Mouse (Mus musculus): ENCODE measurements around the gene Ube2m. TPM values are rescaled to one million over a fixed set of nuclear protein-coding genes. Genes with fewer than 3 reads are reported as not detected.

Gene Ube2m
- polyA plus RNA-seq, 1 experiment, result 195 TPM

DNA sequence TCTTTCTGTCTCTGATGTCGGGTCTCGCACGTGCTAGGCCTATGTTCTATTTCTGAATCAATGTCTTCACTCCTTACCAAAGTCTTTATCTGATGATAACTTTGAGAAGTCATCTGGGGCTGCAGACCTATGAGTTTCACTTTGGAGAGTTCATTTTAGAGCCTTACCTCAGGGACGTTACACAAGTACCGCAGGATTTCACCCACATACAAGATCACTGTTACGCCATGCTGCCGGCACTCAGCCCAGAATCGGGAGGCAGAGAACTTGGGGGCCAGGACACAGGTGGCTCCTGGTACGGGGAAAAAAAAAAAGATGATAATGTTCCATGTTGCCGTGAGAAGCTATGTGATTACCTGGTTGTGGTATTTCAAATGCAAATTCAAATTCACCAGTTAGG is 44.9 kb downstream of the Ube2m start:
- Histone ChIP-seq H3K4me1 (ENCODE audit: control insufficient read depth, insufficient read depth, low read length) (no peaks in the 10 kb centered on the region), H3K9me3 (replicated peaks; ENCODE audit: control insufficient read depth, insufficient read depth, low read length, poor library complexity, severe bottlenecking) (no peaks in the 10 kb centered on the region), H3K9ac (ENCODE audit: low read depth, poor library complexity, severe bottlenecking) (no peak overlapping the region), H3K27me3 (ENCODE audit: control insufficient read depth, insufficient read depth, low read length, poor library complexity, severe bottlenecking) (no peaks in the 10 kb centered on the region), H3K27ac (ENCODE audit: insufficient read depth, low read length) (no peak overlapping the region), H3K36me3 (ENCODE audit: control insufficient read depth, insufficient read depth, low read length, poor library complexity, severe bottlenecking) (no peaks in the 10 kb centered on the region), H3K4me3 (ENCODE audit: low read depth, low read length) (no peak overlapping the region)
- no peak for TF ChIP-seq CTCF (IDR thresholded peaks at IDR 0.05; ENCODE audit: low read depth, low read length)
- TF ChIP-seq POLR2A (IDR thresholded peaks at IDR 0.05; ENCODE audit: insufficient read depth, low read length), result no peak
- no peak for TF ChIP-seq EP300 (IDR thresholded peaks at IDR 0.05; ENCODE audit: insufficient read depth, low read depth, low read length)

DNA sequence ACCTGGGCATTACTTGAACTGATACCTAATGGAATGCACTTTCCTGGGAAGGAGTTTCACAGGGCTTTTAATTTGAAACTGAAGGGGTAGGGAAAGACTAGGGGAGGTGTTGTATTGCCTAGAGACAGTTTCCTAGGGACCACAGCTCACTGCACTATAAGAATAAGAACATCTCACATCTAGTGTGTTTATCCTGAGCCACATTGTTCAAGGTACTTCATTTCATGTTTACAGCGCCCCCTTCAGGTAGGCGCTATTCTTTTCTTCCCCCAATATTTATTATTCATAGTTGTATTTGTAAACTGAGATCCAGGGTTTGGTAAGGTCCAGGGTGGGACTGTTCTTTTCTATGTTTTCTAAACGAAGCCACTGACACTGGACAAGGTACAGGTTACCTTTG is 45.9 kb downstream of the Ube2m start:
- Histone ChIP-seq H3K9ac (ENCODE audit: low read depth, poor library complexity, severe bottlenecking) (no peak overlapping the region), H3K4me3 (ENCODE audit: low read depth, low read length) (no peak overlapping the region), H3K4me1 (ENCODE audit: control insufficient read depth, insufficient read depth, low read length) (no peaks in the 10 kb centered on the region), H3K36me3 (ENCODE audit: control insufficient read depth, insufficient read depth, low read length, poor library complexity, severe bottlenecking) (no peaks in the 10 kb centered on the region), H3K27ac (ENCODE audit: insufficient read depth, low read length) (no peak overlapping the region), H3K9me3 (replicated peaks; ENCODE audit: control insufficient read depth, insufficient read depth, low read length, poor library complexity, severe bottlenecking) (no peaks in the 10 kb centered on the region), H3K27me3 (ENCODE audit: control insufficient read depth, insufficient read depth, low read length, poor library complexity, severe bottlenecking) (no peaks in the 10 kb centered on the region)
- TF ChIP-seq EP300 (IDR thresholded peaks at IDR 0.05; ENCODE audit: insufficient read depth, low read depth, low read length) (no peak), POLR2A (IDR thresholded peaks at IDR 0.05; ENCODE audit: insufficient read depth, low read length) (no peak)

DNA sequence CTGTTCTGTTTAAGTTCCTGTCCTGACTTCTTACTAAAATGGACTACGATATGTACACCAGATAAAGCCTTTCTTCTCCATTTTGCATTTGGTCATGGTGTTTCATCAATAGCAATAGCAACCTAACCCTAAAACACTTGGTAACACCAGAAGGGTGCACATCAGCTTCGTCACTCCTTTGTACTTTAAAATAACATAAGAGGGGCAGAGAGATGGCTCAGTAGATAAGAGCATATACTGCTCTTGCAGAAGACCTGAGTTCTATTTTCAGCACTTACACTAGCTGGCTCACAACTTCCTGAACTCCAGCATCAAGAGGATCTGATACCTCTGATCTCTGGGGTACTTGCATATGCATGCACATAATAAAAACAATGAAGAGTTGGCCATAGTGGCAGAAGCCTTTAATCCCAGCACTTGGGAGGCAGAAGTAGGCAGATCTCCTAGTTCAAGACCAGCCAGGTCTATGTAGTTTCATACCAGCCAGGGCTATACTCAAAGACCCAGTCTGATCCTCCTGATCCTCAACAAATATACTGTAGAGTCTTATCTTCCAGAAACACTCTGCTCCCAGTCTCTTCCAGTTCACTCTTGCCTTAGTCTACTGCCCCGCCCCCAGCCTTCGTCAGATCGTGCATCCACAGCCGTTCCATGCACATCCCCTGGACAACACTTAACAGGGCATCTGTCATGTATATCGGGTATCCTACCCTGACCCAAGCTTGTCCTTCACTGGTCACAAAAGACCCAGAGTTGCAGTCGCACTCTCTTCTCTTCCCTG is 50.5 kb downstream of the Ube2m start:
- H3K9me3 ChIP-seq (replicated peaks; ENCODE audit: control insufficient read depth, insufficient read depth, low read length, poor library complexity, severe bottlenecking), result no peaks in the 10 kb centered on the region
- no peak overlapping the region for H3K9ac ChIP-seq (ENCODE audit: low read depth, poor library complexity, severe bottlenecking)
- no peaks in the 10 kb centered on the region for H3K4me1 ChIP-seq (ENCODE audit: control insufficient read depth, insufficient read depth, low read length)
- H3K27me3 ChIP-seq (ENCODE audit: control insufficient read depth, insufficient read depth, low read length, poor library complexity, severe bottlenecking), result no peaks in the 10 kb centered on the region
- no peak overlapping the region for H3K4me3 ChIP-seq (ENCODE audit: low read depth, low read length)
- no peak overlapping the region for H3K27ac ChIP-seq (ENCODE audit: insufficient read depth, low read length)
- H3K36me3 ChIP-seq (ENCODE audit: control insufficient read depth, insufficient read depth, low read length, poor library complexity, severe bottlenecking), result no peaks in the 10 kb centered on the region
- TF ChIP-seq POLR2A (IDR thresholded peaks at IDR 0.05; ENCODE audit: insufficient read depth, low read length) (no peak), CTCF (IDR thresholded peaks at IDR 0.05; ENCODE audit: low read depth, low read length) (no peak), EP300 (IDR thresholded peaks at IDR 0.05; ENCODE audit: insufficient read depth, low read depth, low read length) (no peak)

DNA sequence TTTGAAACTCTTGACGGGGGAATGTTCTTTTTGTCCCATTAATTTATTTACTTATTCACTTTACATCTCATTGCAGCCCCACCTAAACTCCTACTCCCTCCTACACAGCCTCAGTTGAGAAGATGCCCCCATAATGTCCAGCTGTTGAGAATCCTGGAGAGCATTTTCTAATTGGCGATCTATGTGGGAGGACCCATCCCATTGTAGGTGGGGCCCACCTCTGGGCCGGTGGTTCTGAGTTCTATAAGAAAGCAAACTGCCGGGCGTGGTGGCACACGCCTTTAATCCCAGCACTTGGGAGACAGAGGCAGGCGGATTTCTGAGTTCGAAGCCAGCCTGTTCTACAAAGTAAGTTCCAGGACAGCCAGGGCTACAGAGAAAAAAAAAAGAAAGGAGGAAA is 51.2 kb downstream of the Ube2m start:
- Histone ChIP-seq H3K4me1 (ENCODE audit: control insufficient read depth, insufficient read depth, low read length) (no peaks in the 10 kb centered on the region), H3K9me3 (replicated peaks; ENCODE audit: control insufficient read depth, insufficient read depth, low read length, poor library complexity, severe bottlenecking) (no peaks in the 10 kb centered on the region), H3K27me3 (ENCODE audit: control insufficient read depth, insufficient read depth, low read length, poor library complexity, severe bottlenecking) (no peaks in the 10 kb centered on the region), H3K36me3 (ENCODE audit: control insufficient read depth, insufficient read depth, low read length, poor library complexity, severe bottlenecking) (no peaks in the 10 kb centered on the region), H3K9ac (ENCODE audit: low read depth, poor library complexity, severe bottlenecking) (no peak overlapping the region), H3K27ac (ENCODE audit: insufficient read depth, low read length) (no peak overlapping the region), H3K4me3 (ENCODE audit: low read depth, low read length) (no peak overlapping the region)
- no peak for TF ChIP-seq CTCF (IDR thresholded peaks at IDR 0.05; ENCODE audit: low read depth, low read length)
- no peak for TF ChIP-seq POLR2A (IDR thresholded peaks at IDR 0.05; ENCODE audit: insufficient read depth, low read length)
- no peak for TF ChIP-seq EP300 (IDR thresholded peaks at IDR 0.05; ENCODE audit: insufficient read depth, low read depth, low read length)

DNA sequence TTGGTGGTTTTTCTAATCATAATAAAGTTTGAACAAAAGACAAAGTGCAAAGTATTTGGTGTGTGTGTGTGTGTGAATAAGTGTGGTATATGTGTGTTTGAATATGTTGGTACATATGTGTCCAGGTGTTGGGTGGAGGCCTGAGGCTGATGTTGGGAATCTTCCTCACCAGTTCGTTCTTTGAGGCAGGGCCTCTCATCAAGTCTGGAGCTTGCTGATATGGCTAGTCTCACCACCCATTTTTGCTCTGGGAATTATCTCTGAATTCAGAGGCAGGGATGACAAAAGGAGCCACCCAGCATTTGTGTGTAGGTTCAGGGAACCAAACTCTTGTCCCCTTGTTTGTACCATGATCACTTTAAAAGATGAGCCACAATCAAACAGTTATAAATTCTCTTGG is 52.4 kb downstream of the Ube2m start:
- Histone ChIP-seq H3K27ac (ENCODE audit: insufficient read depth, low read length) (no peak overlapping the region), H3K27me3 (ENCODE audit: control insufficient read depth, insufficient read depth, low read length, poor library complexity, severe bottlenecking) (no peaks in the 10 kb centered on the region), H3K9ac (ENCODE audit: low read depth, poor library complexity, severe bottlenecking) (no peak overlapping the region), H3K9me3 (replicated peaks; ENCODE audit: control insufficient read depth, insufficient read depth, low read length, poor library complexity, severe bottlenecking) (no peaks in the 10 kb centered on the region), H3K36me3 (ENCODE audit: control insufficient read depth, insufficient read depth, low read length, poor library complexity, severe bottlenecking) (no peaks in the 10 kb centered on the region), H3K4me1 (ENCODE audit: control insufficient read depth, insufficient read depth, low read length) (no peaks in the 10 kb centered on the region), H3K4me3 (ENCODE audit: low read depth, low read length) (no peak overlapping the region)
- no peak for TF ChIP-seq EP300 (IDR thresholded peaks at IDR 0.05; ENCODE audit: insufficient read depth, low read depth, low read length)

Other genes with a start within 250 kb of the Ube2m start
- 9.5 and 9.8 TPM in 2 replicates for gene Zscan18, start 234.6 kb downstream of the Ube2m start, polyA plus RNA-seq (2011; ENCODE audit: insufficient read depth, insufficient read length, low read depth, missing spikeins)
- 11.7 and 12.2 TPM in 2 replicates for gene Zfp329, start 219.4 kb downstream of the Ube2m start, polyA plus RNA-seq (2011; ENCODE audit: insufficient read depth, insufficient read length, low read depth, missing spikeins)
- gene Zfp110, start 203.5 kb downstream of the Ube2m start, polyA plus RNA-seq (2011; ENCODE audit: insufficient read depth, insufficient read length, low read depth, missing spikeins), result 29.0 and 36.1 TPM in 2 replicates
- 1.2 and 1.6 TPM in 2 replicates for gene Zfp128, start 157.1 kb downstream of the Ube2m start, polyA plus RNA-seq (2011; ENCODE audit: insufficient read depth, insufficient read length, low read depth, missing spikeins)
- 10.0 and 10.7 TPM in 2 replicates for gene Zscan22, start 140.5 kb downstream of the Ube2m start, polyA plus RNA-seq (2011; ENCODE audit: insufficient read depth, insufficient read length, low read depth, missing spikeins)
- gene Rps5, start 116.0 kb downstream of the Ube2m start, polyA plus RNA-seq (2011; ENCODE audit: insufficient read depth, insufficient read length, low read depth, missing spikeins), result 1,704 and 1,789 TPM in 2 replicates
- 0.37 and 0.84 TPM in 2 replicates for gene Rnf225, start 110.9 kb downstream of the Ube2m start, polyA plus RNA-seq (2011; ENCODE audit: insufficient read depth, insufficient read length, low read depth, missing spikeins)
- 1.5 and 2.3 TPM in 2 replicates for gene Zfp324, start 72.4 kb downstream of the Ube2m start, polyA plus RNA-seq (2011; ENCODE audit: insufficient read depth, insufficient read length, low read depth, missing spikeins)
- 4.5 and 5.1 TPM in 2 replicates for gene Zfp446, start 60.4 kb downstream of the Ube2m start, polyA plus RNA-seq (2011; ENCODE audit: insufficient read depth, insufficient read length, low read depth, missing spikeins)
- 0.75 TPM in 1 of 2 replicates, not detected in the other for gene Slc27a5, start 40.1 kb downstream of the Ube2m start, polyA plus RNA-seq (2011; ENCODE audit: insufficient read depth, insufficient read length, low read depth, missing spikeins)
- 1,087 and 1,151 TPM in 2 replicates for gene Trim28, start 39.2 kb downstream of the Ube2m start, polyA plus RNA-seq (2011; ENCODE audit: insufficient read depth, insufficient read length, low read depth, missing spikeins)
- 14.0 and 22.7 TPM in 2 replicates for gene Zbtb45, start 28.2 kb downstream of the Ube2m start, polyA plus RNA-seq (2011; ENCODE audit: insufficient read depth, insufficient read length, low read depth, missing spikeins)
- 153 and 159 TPM in 2 replicates for gene Chmp2a, start 3.5 kb downstream of the Ube2m start, polyA plus RNA-seq (2011; ENCODE audit: insufficient read depth, insufficient read length, low read depth, missing spikeins)
- gene Mzf1, start 16.5 kb upstream of the Ube2m start, polyA plus RNA-seq (2011; ENCODE audit: insufficient read depth, insufficient read length, low read depth, missing spikeins), result 0.90 and 0.93 TPM in 2 replicates
- gene Vmn1r85, start 56.9 kb upstream of the Ube2m start, polyA plus RNA-seq (2011; ENCODE audit: insufficient read depth, insufficient read length, low read depth, missing spikeins), result 0.22 and 0.24 TPM in 2 replicates
- gene Vmn1r86, start 81.6 kb upstream of the Ube2m start, polyA plus RNA-seq (2011; ENCODE audit: insufficient read depth, insufficient read length, low read depth, missing spikeins), result not detected in 2 replicates
- 0.15 and 0.26 TPM in 2 replicates for gene Vmn1r87, start 101.9 kb upstream of the Ube2m start, polyA plus RNA-seq (2011; ENCODE audit: insufficient read depth, insufficient read length, low read depth, missing spikeins)
- gene Vmn1r88, start 121.3 kb upstream of the Ube2m start, polyA plus RNA-seq (2011; ENCODE audit: insufficient read depth, insufficient read length, low read depth, missing spikeins), result 0.64 and 0.78 TPM in 2 replicates
- gene Vmn1r89, start 174.7 kb upstream of the Ube2m start, polyA plus RNA-seq (2011; ENCODE audit: insufficient read depth, insufficient read length, low read depth, missing spikeins), result not detected in 2 replicates
- gene Lig1, start 239.0 kb upstream of the Ube2m start, polyA plus RNA-seq (2011; ENCODE audit: insufficient read depth, insufficient read length, low read depth, missing spikeins), result 157 and 181 TPM in 2 replicates
- gene Zswim9, start 240.4 kb upstream of the Ube2m start, polyA plus RNA-seq (2011; ENCODE audit: insufficient read depth, insufficient read length, low read depth, missing spikeins), result 6.0 and 9.4 TPM in 2 replicates

All from ES-Bruce4 (cell line).